Mouse (Mus musculus) ES-Bruce4 (cell line): ENCODE data around the gene Mlxipl.

Source experiments
- CTCF ChIP-seq: IDR thresholded peaks from one replicate; pipeline ENCODE4 v1.8.1; 2011; ENCODE audit warnings: low read depth, low read length
- EP300 ChIP-seq: IDR thresholded peaks from 2 replicates; pipeline ENCODE4 v1.6.1; 2011; ENCODE audit warnings: low read depth, low read length; ENCODE audit not compliant: insufficient read depth
- POLR2A ChIP-seq: IDR thresholded peaks from one replicate; pipeline ENCODE4 v1.8.1; 2011; ENCODE audit warnings: low read length; ENCODE audit not compliant: insufficient read depth

- TF ChIP-seq EP300 (no peak), CTCF (no peak), POLR2A (no peak)
Observed at GRCm38 (mm10) chr5:135075655-135076054, 14.0 kb upstream of the Mlxipl start.
